Mouse (Mus musculus) CH12.LX (cell line): ENCODE measurements around the gene Kank1. TPM values are rescaled to one million over a fixed set of nuclear protein-coding genes. Genes with fewer than 3 reads are reported as not detected.

Experiments used
- DNase-seq: peaks from one replicate; pipeline ENCODE4 v3.0.0-alpha.2; 2013; ENCODE audit errors: extremely low read depth
- H3K27ac ChIP-seq: 2 replicates; pipeline ENCODE4 v1.5.1; 2012; ENCODE audit warnings: low read depth, mild to moderate bottlenecking, control low read depth, moderate library complexity; ENCODE audit not compliant: insufficient read depth
- H3K27me3 ChIP-seq: replicated peaks from 2 replicates; pipeline ENCODE3; 2012; ENCODE audit warnings: inconsistent platforms
- H3K36me3 ChIP-seq, 2 experiments: replicated peaks in 1 of 2; 2 replicates each; pipeline versions ENCODE3 to v1.6.1; 2012; ENCODE audit warnings: inconsistent platforms in 1 of 2, low read length in 1 of 2, mild to moderate bottlenecking in 1 of 2, mixed read lengths in 1 of 2, moderate library complexity in 1 of 2; ENCODE audit not compliant: control insufficient read depth in 1 of 2, insufficient read depth in 1 of 2
- H3K4me1 ChIP-seq, 2 experiments: 2 replicates each; pipeline ENCODE4 v1.6.1; 2012; ENCODE audit warnings: inconsistent platforms in 1 of 2, moderate library complexity in 1 of 2; ENCODE audit not compliant: insufficient read depth in 2 of 2, control insufficient read depth in 1 of 2
- H3K4me2 ChIP-seq: 2 replicates; pipeline ENCODE4 v1.6.1; 2012; ENCODE audit warnings: low read depth, mild to moderate bottlenecking, control low read depth; ENCODE audit not compliant: poor library complexity, insufficient read depth, severe bottlenecking
- H3K4me3 ChIP-seq, 3 experiments: fragments of 150-350 bp in 1 of 3; sonication (generic) in 1 of 3; replicated peaks in 1 of 3; 2 replicates each; pipeline versions ENCODE3 to v1.5.1; 2011 to 2012; ENCODE audit warnings: low read depth in 2 of 3, low read length in 2 of 3, mild to moderate bottlenecking in 2 of 3, moderate library complexity in 2 of 3, control low read depth in 1 of 3, improper control_type of control experiment in 1 of 3, inconsistent platforms in 1 of 3, mixed read lengths in 1 of 3; ENCODE audit not compliant: poor library complexity in 1 of 3
- H3K79me2 ChIP-seq: replicated peaks from 2 replicates; pipeline ENCODE4 v1.6.1; 2012; ENCODE audit warnings: mild to moderate bottlenecking, moderate library complexity; ENCODE audit not compliant: control insufficient read depth, poor library complexity, insufficient read depth, severe bottlenecking; ENCODE audit errors: extremely low read depth
- H3K9ac ChIP-seq: 2 replicates; pipeline ENCODE4 v1.6.1; 2012; ENCODE audit warnings: low read depth, mild to moderate bottlenecking, control low read depth, moderate library complexity; ENCODE audit not compliant: insufficient read depth
- H3K9me3 ChIP-seq: replicated peaks from 2 replicates; pipeline ENCODE3; 2012; ENCODE audit warnings: low read length, inconsistent platforms, mixed read lengths
- BHLHE40 ChIP-seq: IDR thresholded peaks from 2 replicates; pipeline ENCODE4 v1.6.1; 2011; ENCODE audit warnings: mild to moderate bottlenecking, low read depth, low read length, improper control_type of control experiment
- CHD2 ChIP-seq: IDR thresholded peaks from 2 replicates; pipeline ENCODE4 v1.6.1; 2011; ENCODE audit warnings: low read length, improper control_type of control experiment
- CTCF ChIP-seq, 2 experiments: IDR thresholded peaks in 1 of 2; conservative IDR thresholded peaks in 1 of 2; 2 replicates each; pipeline ENCODE4 v1.5.1; 2011 to 2012; ENCODE audit warnings: low read depth in 2 of 2, low read length in 2 of 2, improper control_type of control experiment in 1 of 2, inconsistent platforms in 1 of 2, mild to moderate bottlenecking in 1 of 2, moderate library complexity in 1 of 2
- EP300 ChIP-seq: IDR thresholded peaks from 2 replicates; pipeline ENCODE4 v1.6.1; 2011; ENCODE audit warnings: low read length, improper control_type of control experiment
- ETS1 ChIP-seq: conservative IDR thresholded peaks from 2 replicates; pipeline ENCODE4 v1.6.1; 2012; ENCODE audit warnings: low read depth, mild to moderate bottlenecking, inconsistent platforms, low read length, improper control_type of control experiment, moderate library complexity
- MAFK ChIP-seq: IDR thresholded peaks from 2 replicates; pipeline ENCODE4 v1.6.1; 2011; ENCODE audit warnings: low read length, improper control_type of control experiment; ENCODE audit not compliant: insufficient replicate concordance
- MAX ChIP-seq: IDR thresholded peaks from 2 replicates; pipeline ENCODE4 v1.6.1; 2011; ENCODE audit warnings: low read length, improper control_type of control experiment
- MXI1 ChIP-seq: IDR thresholded peaks from 2 replicates; pipeline ENCODE4 v1.6.1; 2011; ENCODE audit warnings: mild to moderate bottlenecking, low read depth, low read length, improper control_type of control experiment
- PAX5 ChIP-seq: IDR thresholded peaks from 2 replicates; pipeline ENCODE4 v1.6.1; 2012; ENCODE audit warnings: low read length, inconsistent platforms, mixed read lengths
- USF1 ChIP-seq: IDR thresholded peaks from 2 replicates; pipeline ENCODE4 v1.6.1; 2014; ENCODE audit warnings: low read depth, mild to moderate bottlenecking, inconsistent platforms, low read length, improper control_type of control experiment
- ZC3H11A ChIP-seq: IDR thresholded peaks from 2 replicates; pipeline ENCODE4 v1.6.1; 2012; ENCODE audit warnings: low read depth, mild to moderate bottlenecking, inconsistent platforms, low read length, improper control_type of control experiment
- ZKSCAN1 ChIP-seq: IDR thresholded peaks from 2 replicates; pipeline ENCODE4 v1.6.1; 2012; ENCODE audit warnings: low read depth, inconsistent platforms, low read length, improper control_type of control experiment, borderline replicate concordance
- ZNF384 ChIP-seq: IDR thresholded peaks from 2 replicates; pipeline ENCODE4 v1.6.1; 2012; ENCODE audit warnings: low read depth, low read length, improper control_type of control experiment, inconsistent platforms
- dilution Hi-C: fragments of 300-500 bp; cut with MboI; formaldehyde crosslinking; loops from 2 replicates; pipeline ENCODE4 v1.14.3; 2020; ENCODE audit warnings: low sequenced_read_pairs; ENCODE audit not compliant: extremely low pct_unique_long_range_greater_than_20kb, extremely low pct_ligation_motif_present
- in situ Hi-C: fragments of 300-500 bp; cut with MboI; formaldehyde crosslinking; loops from 3 replicates; pipeline ENCODE4 v1.14.3; 2019; ENCODE audit warnings: low sequenced_read_pairs, low pct_ligation_motif_present, low pct_unique_long_range_greater_than_20kb, mixed read lengths
- polyA plus RNA-seq: library from polyadenylated mRNA; unstranded; fragments of >175 nt; gene quantifications from 2 replicates; pipeline ENCODE4 v1.2.1, GENCODE M21; 2012; ENCODE audit warnings: low read depth; ENCODE audit not compliant: insufficient read length
- total RNA-seq, 2 experiments: library from RNA; depleted of rRNA; stranded (reverse); fragments of 300-350 nt in 1 of 2; fragments of >200 nt in 1 of 2; gene quantifications; 2 replicates each; pipeline ENCODE4 v1.2.3; 2012 to 2014

The Kank1 gene
- total and polyA plus RNA-seq, 3 experiments = 0.10 to 0.13 (median 0.12) TPM

- no peak overlapping the region for H3K27ac ChIP-seq
- H3K4me3 ChIP-seq = no peak overlapping the region
- TF ChIP-seq ZC3H11A (no peak), MAX (no peak), EP300 (no peak), MXI1 (no peak), USF1 (no peak), PAX5 (no peak), ETS1 (no peak), BHLHE40 (no peak), CHD2 (no peak)
- no peaks in the 10 kb centered on the region for H3K79me2 ChIP-seq
- 0 out of 4 replicates have a peak, but pooled peaks cover 3 to 10% of the 10 kb centered on the region in 2 experiments for H3K4me1 ChIP-seq
- no peaks in the 10 kb centered on the region for H3K27me3 ChIP-seq
- H3K9me3 ChIP-seq = no peaks in the 10 kb centered on the region
- dilution Hi-C loops (no loop called here), in situ Hi-C loops (loop anchor here (25.0 kb wide), 2 partner anchors 90 to 290 kb away; no protein-coding TSS in a partner anchor)
- no peak overlapping the region for H3K9ac ChIP-seq
- no peak overlapping the region for H3K4me2 ChIP-seq
- DNase-seq = no peak
- H3K36me3 ChIP-seq = no peaks in the 10 kb centered on the region
These were observed 110.7 kb downstream of the Kank1 start for GRCm38 (mm10) chr19:25347515-25347914.

DNA sequence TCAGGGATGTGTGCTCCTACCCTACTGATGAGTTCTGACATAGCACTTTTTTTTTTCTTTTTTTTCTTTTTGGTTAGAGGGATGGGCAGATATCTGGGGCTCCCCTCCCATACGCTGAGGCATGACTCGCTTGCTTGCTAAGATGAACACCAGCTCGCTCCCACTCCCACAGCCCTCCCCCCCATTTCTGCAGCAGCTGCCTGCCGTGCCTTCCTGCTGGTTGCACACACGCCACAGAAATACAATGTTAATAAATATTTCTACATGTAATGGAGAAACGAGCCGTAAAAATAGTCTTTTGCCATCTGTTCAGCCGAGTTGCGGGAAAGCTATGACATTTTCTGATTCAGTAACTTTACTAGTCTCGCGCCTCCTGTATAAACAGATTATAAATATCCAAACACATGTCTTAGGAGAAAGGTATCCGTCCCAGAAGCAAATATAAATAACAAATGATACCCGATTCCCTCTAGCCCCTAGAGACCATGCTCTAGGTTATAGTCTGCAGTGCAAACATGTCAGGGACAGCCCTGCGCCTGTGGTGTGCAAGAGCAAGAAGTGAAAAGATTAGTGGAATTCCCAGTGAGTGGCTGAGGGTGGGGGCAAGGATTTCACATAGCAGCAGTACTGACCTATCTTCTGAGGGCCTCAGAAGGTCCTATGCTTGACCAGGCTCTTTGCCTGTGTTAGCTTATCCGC lies 114.6 kb downstream of the Kank1 start:
- Histone ChIP-seq H3K4me1 (0 out of 4 replicates have a peak, but pooled peaks cover 3 to 10% of the 10 kb centered on the region in 2 experiments), H3K4me3 (no peak overlapping the region), H3K36me3 (no peaks in the 10 kb centered on the region), H3K27me3 (no peaks in the 10 kb centered on the region), H3K9me3 (no peaks in the 10 kb centered on the region), H3K9ac (no peak overlapping the region), H3K4me2 (0 out of 2 replicates have a peak overlapping the region, but pooled peaks have one; percentile 6), H3K27ac (no peak overlapping the region), H3K79me2 (no peaks in the 10 kb centered on the region)
- DNase-seq = no peak
- dilution Hi-C loops = no loop called here
- in situ Hi-C loops = no loop called here
- TF ChIP-seq EP300 (no peak), ZNF384 (no peak), PAX5 (no peak)

DNA sequence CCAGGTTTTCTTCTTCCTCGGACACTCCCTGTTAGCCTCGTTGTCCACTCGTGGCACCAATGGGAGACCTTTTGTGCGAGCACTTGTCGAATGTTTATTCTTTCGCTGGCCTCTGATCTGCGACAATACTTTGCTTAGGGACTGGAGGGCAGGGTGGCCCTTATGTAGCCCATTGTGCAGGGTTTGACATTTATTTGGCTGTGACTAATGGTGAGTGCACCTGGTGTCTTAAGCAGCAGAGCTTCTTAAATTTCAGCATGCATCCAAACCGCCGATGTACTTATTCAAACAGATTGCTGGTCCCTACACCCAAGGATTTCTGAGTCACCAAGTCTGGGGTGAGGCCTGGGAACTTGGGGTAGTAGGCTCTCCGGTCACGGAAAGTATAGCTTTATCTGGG lies 120.3 kb downstream of the Kank1 start:
- Histone ChIP-seq H3K4me2 (no peak overlapping the region), H3K27ac (no peak overlapping the region), H3K9me3 (no peaks in the 10 kb centered on the region), H3K9ac (no peak overlapping the region), H3K27me3 (no peaks in the 10 kb centered on the region), H3K36me3 (no peaks in the 10 kb centered on the region), H3K4me1 (no peaks in the 10 kb centered on the region; a peak in 1 of 4 replicates), H3K4me3 (no peak overlapping the region), H3K79me2 (no peaks in the 10 kb centered on the region)
- in situ Hi-C loops (no loop called here), dilution Hi-C loops (no loop called here)
- DNase-seq = no peak
- TF ChIP-seq MAFK (no peak), EP300 (no peak), CTCF (conservative IDR thresholded peaks at IDR 0.05 in 1 of 2, IDR thresholded peaks at IDR 0.05 in 1 of 2; ENCODE audit: low read depth in 2 of 2, low read length in 2 of 2) (no peak), ZKSCAN1 (no peak)
